Mouse (Mus musculus) heart, adult 18-20 months (tissue): Measurements from ENCODE around the gene Zfp449. TPM values are rescaled to one million over a fixed set of nuclear protein-coding genes. Genes with fewer than 3 reads are reported as not detected.

Experiments used
- DNase-seq, 2 experiments: peaks; one replicate each; pipeline ENCODE4 v3.0.0; 2021 to 2022; ENCODE audit warnings: mixed read lengths in 1 of 2
- long read RNA-seq, 2 experiments: library from polyadenylated mRNA; stranded (forward); transcript quantifications; one replicate each; pipeline ENCODE4 v2.0.0; 2021
- total RNA-seq, 2 experiments: library from RNA; stranded (reverse); gene quantifications; 2 replicates each; pipeline ENCODE4 v1.2.3; 2021

Gene Zfp449
- total RNA-seq, result 1 to 10 TPM; 5.3 to 6.1 TPM
- long read RNA-seq, experiment 1, partial matches to known transcripts, result 4 of 27 reads
- long read RNA-seq, experiment 1, other reads (novel, unspliced or antisense), result 19 of 27 reads
- long read RNA-seq, experiment 2, partial matches to known transcripts, result 1 of 13 reads
- long read RNA-seq, experiment 2, other reads (novel, unspliced or antisense), result 11 of 13 reads

- DNase-seq, result peak; percentile 82 to 88
Observed at GRCm38 (mm10) chrX:56346176-56346931, at the start of gene Zfp449. Zfp449 (plus strand) TSS chrX:56346400.

- DNase-seq, result no peak
Observed at GRCm38 (mm10) chrX:56307597-56307996, 38.6 kb upstream of the Zfp449 start.

DNA sequence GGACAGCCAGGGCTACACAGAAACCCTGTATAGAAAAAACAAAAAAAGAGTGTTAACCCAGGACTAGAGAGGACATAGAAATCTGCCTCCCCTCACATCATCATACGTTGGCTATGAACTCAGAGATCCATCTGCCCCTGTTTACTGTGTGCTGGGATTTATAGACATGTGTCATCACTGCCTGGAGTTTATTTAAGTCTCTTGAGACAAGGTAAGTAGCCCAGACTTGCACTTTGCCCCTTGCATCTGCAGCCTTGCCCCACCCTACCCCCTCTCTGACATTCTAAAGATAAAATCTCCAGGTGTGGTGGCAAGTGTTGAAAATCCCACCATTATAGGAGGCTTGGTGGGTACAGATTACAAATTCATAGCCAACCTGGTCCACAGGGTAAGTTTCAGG lies 33.4 kb upstream of the Zfp449 start:
- DNase-seq, result no peak

GRCm38 (mm10) chrX:56322096-56322495 lies 24.1 kb upstream of the Zfp449 start:
- no peak for DNase-seq

GRCm38 (mm10) chrX:56322731-56323130 lies 23.5 kb upstream of the Zfp449 start:
- no peak for DNase-seq

DNA sequence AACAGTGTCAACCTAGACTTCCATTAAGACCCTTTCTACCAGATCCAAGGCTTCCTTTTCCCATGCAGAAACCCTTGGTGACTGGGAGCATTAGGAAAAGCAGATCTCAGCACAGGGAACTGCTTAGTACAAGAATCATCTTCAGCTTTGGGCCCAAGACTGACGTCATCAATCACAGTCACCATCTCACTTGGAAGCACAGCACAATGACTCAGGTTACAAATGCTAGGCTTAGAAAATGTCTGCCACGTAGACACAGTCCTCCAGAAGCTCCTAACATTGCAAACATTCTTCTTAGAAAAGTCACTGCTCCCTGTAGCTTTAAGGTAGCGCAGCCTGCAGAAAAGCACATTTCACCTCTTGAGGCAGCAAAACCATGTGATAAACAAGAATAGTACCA lies 14.2 kb upstream of the Zfp449 start:
- no peak for DNase-seq

DNA sequence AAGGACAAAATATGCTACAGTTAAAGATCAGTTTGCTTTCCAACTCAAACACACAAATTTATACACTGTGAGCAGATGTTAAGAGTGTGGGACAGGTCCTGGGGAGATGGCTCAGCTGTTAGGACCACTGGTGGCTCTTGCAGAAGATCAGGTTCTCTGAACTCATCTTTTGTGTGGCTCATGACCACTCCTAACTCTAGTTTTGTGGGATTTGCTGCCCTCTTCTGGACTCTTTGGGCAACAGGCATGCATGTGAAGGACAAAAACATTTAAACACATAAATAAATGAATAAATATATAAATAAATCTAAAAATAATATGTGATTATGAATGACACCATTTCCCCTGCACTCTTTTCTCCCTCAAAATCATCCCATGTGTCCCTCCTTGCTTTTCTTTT lies 5.9 kb upstream of the Zfp449 start:
- peak; percentile 6 to 22 for DNase-seq

- DNase-seq, result no peak
Observed at GRCm38 (mm10) chrX:56342921-56343320, 3.3 kb upstream of the Zfp449 start.

- DNase-seq, result peak; percentile 65 to 73
Observed at GRCm38 (mm10) chrX:56346932-56347253, 693 bp downstream of the Zfp449 start.

- peak; percentile 13 to 25 for DNase-seq
Observed at GRCm38 (mm10) chrX:56374431-56375128, 28.4 kb downstream of the Zfp449 start, which contains the start of gene Smim10l2a. Smim10l2a (plus strand) TSS chrX:56374586.

- DNase-seq, result no peak
Observed at GRCm38 (mm10) chrX:56380852-56381251, 34.7 kb downstream of the Zfp449 start.

- DNase-seq, result no peak
Observed at GRCm38 (mm10) chrX:56384142-56384541, 37.9 kb downstream of the Zfp449 start.

DNA sequence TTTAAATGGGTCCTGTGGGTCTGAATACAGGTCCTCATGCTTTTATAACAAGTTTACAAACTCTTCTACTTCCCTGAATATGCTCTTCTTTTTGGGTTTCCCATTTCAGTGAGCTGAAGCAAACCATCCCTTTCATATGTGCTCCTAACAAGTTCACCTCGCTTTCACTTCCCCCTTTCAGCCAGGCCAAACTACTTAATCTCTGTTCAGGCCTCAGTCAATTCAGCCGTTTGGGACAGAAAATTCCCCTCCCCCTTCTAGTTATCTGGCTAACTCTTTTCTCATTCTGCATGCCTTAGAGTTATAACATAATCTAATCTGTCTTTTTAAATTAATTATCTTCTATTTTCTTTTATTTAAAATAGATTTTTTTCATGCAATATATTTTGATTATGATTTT lies 58.4 kb downstream of the Zfp449 start:
- no peak for DNase-seq

- DNase-seq, result no peak
Observed at GRCm38 (mm10) chrX:56405482-56405881, 59.3 kb downstream of the Zfp449 start.

DNA sequence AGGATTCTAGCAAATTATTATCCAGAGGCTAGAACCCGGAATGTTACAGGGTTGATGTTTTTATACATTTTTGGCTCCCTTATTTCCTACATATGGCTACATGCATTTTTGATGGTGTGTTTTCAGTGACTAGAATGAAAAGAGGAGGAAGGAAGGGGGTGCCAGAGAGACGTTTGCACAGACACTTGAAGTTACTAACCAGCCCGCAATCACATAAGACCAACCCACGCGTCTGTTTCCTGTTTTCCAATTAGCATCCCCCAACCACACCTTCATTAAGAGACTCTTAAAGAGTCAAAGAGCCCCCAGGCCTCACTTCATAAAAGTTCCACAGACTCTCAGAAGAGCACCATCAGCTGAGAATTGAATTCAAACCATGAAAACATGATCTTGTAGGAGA lies 59.9 kb downstream of the Zfp449 start:
- no peak for DNase-seq

Other genes starting within 250 kb of the Zfp449 start
- gene 3830403N18Rik, start 209.8 kb upstream of the Zfp449 start, total RNA-seq, result under 1 TPM; 0.87 TPM
- gene Gm773, start 133.5 kb upstream of the Zfp449 start, total RNA-seq, result not detected
- gene Smim10l2a, start 28.2 kb downstream of the Zfp449 start, total RNA-seq, result under 1 TPM; 0.26 to 0.45 TPM
- gene Gm2174, start 101.6 kb downstream of the Zfp449 start, total RNA-seq, result not detected
- gene Ints6l, start 108.5 kb downstream of the Zfp449 start, total RNA-seq, result 1 to 10 TPM; 3.0 to 5.2 TPM
- gene Gm10477, start 178.3 kb downstream of the Zfp449 start, total RNA-seq, result not detected
- not detected for gene Gm648, start 203.2 kb downstream of the Zfp449 start, total RNA-seq